Mouse (Mus musculus) kidney, postnatal 14 days (tissue): ENCODE measurements around the gene Pradc1.

Experiments
- DNase-seq: peaks from one replicate; pipeline ENCODE4 v3.0.0; 2022; ENCODE audit warnings: mixed read lengths

Gene Pradc1

GRCm38 (mm10) chr6:85451664-85452410, at the start of gene Pradc1:
Gene Pradc1, minus strand, starts transcription at chr6:85451970.
- peak; percentile 99 for DNase-seq

- DNase-seq: no peak
These were observed 48.6 kb upstream of the Pradc1 start for GRCm38 (mm10) chr6:85500416-85500815.

DNA sequence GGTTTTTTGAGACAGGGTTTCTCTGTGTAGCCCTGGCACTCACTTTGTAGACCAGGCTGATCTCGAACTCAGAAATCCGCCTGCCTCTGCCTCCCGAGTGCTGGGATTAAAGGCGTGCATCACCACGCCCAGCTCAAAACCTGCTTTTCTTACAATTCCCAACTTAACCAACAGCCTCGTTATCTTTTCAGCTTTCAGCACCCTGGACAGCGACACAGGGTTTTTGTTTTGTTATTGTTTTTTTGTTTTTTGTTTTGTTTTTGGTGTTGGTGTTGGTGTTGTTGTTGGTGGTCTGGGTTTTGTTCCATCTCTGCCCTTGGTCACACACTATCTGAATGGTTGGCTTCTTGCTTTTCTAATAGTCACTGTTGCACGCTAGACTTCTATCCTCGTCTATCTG, 46.4 kb upstream of the Pradc1 start:
- DNase-seq: no peak

DNA sequence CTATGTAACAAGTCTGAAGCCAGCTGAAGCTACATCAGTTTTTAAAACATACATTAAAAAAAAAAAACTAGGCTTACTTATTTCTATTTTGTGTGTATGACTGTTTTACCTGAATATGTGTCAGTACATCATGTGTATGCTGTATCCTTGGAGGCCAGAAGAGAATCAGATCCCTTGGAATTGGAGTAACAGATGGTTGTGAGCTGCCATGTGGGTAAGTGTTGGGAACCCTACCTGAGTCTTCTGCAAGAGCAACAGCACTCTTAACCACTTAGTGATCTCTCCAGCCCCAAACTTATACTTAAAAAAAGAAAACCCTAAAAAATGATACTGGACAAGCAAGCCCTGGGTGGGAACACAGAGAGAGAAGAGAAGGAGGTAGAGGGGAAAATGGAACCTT, 45.2 kb upstream of the Pradc1 start:
- DNase-seq: no peak

- no peak for DNase-seq
These were observed 39.8 kb upstream of the Pradc1 start for GRCm38 (mm10) chr6:85491606-85492005.

GRCm38 (mm10) chr6:85490252-85490651, 38.5 kb upstream of the Pradc1 start:
- no peak for DNase-seq

DNA sequence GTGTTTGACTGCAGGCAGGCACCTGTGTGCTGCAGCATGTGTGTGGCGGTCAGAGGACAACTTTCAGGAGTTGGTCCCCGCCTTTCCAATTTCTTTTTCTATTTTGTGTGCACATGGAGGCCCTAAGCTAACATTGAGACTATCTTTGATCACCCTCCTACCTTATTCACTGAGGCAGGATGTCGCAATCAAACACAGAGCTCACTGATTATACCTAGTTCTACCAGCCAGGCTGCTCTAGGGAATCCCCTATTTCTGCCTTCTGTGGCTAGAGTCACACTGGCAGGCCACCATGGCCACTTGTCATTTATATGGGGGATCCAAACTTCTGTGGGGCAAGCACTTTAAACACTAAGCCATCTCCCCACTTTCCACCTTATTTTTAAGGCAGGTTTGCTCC, 37.9 kb upstream of the Pradc1 start:
- DNase-seq: no peak

- DNase-seq: no peak
These were observed 36.7 kb upstream of the Pradc1 start for GRCm38 (mm10) chr6:85488510-85488909.

DNA sequence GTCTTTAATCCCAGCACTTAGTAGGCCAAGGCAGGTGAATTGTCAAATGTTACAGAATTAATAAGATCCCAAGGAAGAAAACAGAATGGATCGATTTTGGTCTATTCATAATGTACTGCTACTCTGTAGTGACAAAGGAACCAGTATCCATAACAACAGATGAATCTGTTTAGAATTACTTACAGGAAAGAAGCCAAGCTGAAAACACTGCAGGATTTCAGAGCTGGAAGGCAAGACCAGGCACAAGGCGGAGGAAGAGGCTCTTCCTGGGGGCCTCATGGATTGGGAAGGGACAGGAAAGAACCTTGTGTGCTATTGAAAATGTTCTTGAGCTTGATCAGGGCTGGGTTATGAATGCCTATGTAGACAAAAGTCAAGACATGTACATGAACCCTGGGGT, 34.0 kb upstream of the Pradc1 start:
- DNase-seq: no peak

DNA sequence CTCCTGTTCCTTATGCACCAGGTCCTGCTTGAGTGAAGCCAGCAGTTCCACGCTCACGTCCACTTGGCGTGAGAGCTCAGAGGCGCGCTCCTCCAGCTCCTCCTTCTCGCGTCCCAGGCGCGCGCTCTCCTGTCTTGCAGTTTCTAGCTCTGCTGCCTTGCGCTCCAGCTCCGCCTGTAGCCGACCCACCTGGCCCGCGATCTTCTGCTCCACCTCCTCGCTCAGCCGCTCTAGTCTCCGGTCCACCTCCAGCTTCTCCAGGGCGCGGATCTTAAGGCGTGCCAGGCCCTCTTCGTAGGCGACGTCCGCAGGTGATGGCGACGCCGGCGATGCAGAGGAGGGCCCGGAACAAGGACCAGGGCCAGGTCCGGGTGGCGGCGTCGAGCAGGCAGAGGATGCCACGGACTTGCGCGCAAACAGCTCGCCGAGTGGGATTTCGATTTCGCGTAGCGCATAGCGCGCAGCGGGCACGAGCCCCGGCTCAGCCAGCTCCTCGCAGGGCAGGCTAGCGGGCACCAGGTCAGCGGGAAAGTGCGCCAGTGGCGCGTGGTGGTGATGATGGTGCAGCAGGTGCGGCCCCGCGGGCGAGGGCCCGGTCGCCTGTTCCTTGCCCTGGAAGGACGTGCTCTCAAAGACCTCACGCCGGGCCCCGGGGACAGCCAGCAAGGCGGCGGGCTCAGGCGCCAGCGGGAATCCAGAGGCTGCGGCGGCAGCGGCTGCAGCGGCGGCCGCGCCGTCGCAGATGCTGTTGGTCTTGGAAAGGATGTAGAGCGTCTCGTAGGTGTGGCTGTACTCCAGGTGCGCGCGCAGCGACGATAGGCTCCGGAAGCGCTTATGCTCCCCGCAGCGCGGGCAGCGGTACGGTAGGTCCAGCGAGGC, 32.3 kb upstream of the Pradc1 start:
- DNase-seq: no peak

DNA sequence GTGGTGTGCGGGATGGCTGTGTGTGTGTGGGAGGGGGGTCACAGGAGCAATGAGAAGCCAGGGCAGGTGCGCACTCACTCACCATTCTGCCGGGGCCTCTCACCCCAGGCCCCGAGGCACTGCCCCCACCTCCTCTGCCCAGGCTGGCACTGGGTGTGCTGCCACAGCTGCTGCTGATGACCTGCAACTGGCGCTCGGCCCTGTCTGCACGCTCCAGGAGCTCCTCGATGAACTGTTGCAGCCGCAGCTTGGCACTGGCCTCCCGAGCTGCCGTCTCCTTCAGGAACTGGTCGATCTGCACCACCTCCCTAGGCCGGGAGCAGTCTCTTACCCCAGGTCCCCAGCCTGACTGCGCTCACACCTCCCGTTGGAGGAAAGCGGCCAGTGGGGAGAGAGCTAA, 28.9 kb upstream of the Pradc1 start:
- DNase-seq: peak; percentile 21

DNA sequence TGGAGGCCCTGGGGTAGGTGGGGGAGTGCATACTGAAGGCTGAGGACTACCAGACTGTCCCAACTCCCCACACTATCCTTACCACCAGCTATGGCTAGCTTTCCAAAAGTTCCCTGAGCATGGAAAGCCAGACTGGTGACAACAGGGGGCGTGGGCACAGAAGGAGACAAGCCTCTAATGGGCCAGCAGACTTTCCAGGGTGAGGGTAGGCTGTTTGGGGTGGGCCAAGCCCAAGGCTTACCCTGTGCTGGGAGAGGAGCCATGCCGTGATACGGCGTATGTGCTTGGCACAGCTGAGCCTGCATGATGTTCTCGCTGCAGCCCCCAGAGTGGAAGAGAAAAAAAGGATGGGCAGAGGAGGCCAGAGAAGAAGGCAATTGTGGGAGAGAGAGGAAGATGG, 28.2 kb upstream of the Pradc1 start:
- no peak for DNase-seq

GRCm38 (mm10) chr6:85478416-85478815, 26.6 kb upstream of the Pradc1 start:
- no peak for DNase-seq

- no peak for DNase-seq
These were observed 25.7 kb upstream of the Pradc1 start for GRCm38 (mm10) chr6:85477366-85477917.

DNA sequence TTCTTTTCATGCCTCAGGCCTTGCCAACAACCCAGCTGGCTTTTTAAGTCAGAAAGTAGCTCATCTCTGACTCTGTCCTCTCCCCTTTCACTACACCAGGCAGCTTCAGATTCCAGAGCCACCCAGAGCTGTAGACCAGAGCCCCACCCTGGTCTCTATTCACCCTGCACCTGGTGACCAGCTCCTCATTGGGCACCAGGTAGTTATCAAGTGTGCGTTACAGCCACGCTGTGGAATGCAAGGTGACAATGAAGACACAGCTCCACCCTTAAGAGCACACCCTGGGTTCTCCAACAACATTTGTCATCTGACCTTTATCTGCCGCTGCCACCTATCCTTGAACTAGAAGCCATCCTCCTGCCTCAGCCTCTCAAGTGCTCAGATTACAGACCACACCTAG, 23.8 kb upstream of the Pradc1 start:
- DNase-seq: no peak

- DNase-seq: no peak
These were observed 20.8 kb upstream of the Pradc1 start for GRCm38 (mm10) chr6:85472542-85472941.

- no peak for DNase-seq
These were observed 20.2 kb upstream of the Pradc1 start for GRCm38 (mm10) chr6:85471962-85472361.

DNA sequence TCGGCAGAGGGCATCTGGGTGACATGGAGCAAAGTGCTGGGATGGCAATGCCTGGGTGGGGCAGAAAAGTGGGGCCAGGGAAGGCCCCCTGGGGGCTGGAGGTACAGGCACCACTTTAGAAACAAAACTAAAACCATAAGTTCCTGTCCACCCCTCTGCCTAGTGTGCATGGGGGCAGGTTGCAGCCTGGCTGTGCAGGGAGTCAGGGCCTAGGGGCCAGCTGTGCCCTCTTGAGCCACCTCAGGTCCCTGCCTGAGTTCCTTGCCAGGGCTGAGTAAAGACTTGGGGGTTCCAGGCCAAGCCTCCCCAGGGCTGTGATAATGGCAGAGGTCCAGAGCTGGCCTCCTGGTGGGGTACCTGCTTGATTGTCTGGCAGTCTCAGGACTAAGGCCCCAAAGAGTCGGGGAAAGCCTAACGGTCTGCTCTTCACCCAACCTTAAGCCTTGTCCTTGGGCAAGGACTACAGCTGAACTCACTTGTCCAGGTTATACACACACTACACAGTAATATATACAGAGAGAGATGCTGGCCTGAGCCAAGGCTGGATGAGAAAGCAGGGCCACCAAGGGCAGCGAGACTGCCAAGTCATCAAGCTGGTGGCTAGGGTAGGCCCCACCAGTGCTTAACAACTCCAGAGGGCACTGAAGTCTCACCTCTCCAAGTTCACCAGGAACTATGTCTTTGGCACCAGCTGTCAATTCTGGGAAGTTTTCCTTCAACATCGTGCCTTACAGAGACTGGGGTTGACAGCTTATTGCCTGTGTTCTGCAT, 18.1 kb upstream of the Pradc1 start:
- DNase-seq: no peak

- no peak for DNase-seq
These were observed 13.6 kb upstream of the Pradc1 start for GRCm38 (mm10) chr6:85465381-85465780.

DNA sequence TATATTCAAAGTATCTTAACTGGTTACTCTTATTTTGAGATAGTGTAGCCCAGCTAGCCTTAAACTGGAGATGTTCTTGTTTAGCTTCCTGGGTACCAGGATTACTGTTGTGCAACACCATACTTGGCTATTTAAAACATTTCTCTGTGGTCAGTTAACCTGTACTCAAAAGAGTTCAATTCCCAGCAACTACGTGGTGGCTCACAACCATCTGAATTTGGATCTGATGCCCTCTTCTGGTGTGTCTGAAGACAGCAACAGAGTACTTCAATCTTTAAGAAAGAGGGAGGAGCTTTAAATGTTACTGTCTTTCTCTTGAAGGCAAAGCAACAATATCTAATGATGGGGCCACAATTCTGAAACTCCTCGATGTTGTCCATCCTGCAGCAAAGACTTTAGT, 7.9 kb upstream of the Pradc1 start:
- DNase-seq: no peak

- no peak for DNase-seq
These were observed 1.0 kb upstream of the Pradc1 start for GRCm38 (mm10) chr6:85452816-85453215.

DNA sequence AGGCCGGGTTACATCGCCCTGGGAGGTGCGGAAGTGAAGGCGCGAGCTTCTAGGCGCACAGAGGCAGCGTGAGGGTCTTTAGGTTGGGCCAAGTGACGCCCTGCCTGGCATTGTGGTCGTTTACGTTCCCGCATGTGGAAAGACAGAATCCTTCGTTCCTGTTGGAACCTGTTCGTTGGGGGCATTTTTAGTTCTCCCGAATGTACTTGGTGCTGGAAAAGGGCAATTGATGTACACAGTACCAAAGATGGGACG, 568 bp upstream of the Pradc1 start:
- no peak for DNase-seq
